Mouse (Mus musculus) kidney, adult 9 months (tissue): ENCODE results near the gene Hamp.
"Not testable (repeated sequence)": the region's sequence is repeated elsewhere in the genome, so short reads cannot be mapped to it uniquely, and the experiment has no call there.

Source experiments
- DNase-seq: peaks from one replicate; pipeline ENCODE4 v3.0.0; 2022

Hamp gene

GRCm38 (mm10) chr7:30955584-30956356, 11.9 kb upstream of the Hamp start:
- DNase-seq = peak; percentile 92

GRCm38 (mm10) chr7:30954971-30955520, 11.2 kb upstream of the Hamp start:
- no peak for DNase-seq

DNA sequence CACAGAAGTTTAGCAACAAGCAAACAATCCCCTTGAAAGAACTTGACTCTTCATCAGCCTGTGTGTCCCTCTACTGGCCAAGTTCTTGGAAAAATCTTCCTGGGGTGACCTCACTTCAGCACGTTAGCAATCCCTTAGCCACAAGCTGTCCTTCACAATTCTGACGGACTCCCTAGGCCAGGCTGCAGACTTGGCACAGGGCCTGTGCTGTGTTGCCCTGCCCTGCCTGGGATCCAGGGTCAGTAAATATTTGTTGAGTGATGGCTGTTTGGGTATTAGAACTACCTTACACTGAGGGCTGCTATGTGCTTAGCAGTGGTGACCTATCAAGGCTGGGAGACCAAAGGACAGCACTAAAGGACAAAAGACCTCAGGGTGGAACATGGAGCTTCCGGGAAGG, 10.2 kb upstream of the Hamp start:
- DNase-seq = no peak

GRCm38 (mm10) chr7:30953459-30953858, 9.6 kb upstream of the Hamp start:
- no peak for DNase-seq

DNA sequence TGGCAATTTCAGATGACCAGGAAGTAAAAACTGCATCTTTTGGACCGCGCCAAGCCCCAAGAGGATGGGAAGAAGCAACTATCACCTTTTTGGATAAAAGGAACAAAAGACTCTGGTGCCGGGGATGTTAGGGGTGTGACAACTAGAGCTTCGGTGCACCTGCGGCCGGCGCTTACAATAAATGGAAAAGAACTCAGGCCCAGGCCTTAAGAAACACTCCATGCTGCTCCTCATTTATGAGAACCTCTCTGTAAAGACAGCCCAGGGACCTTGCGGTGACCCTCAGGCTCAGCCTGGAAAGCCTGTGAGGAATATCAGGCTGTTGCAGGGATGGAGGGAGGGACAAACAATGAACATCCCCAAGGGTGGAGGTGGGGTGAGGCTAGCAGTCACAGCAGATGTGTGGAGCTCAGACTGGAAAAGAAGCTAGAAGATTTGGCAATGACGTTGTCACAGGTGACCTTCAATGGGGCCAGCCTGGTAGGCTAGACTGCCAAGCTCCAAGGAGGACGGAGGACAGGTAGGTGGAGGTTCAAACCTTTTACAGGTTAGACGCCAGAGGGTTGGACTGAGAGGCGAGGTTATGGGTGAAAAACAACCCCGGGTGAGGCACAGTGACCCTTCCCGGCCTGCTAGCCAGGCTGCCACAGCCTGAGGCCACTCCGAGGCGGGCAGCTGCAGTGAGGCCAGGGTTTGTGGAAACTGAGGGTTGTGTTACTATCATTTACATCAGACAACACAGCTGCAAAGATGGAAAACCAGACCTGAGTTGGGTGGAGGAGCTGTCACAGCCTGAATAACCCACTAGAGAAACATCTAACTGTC, 8.8 kb upstream of the Hamp start:
- no peak for DNase-seq

- DNase-seq = not testable (repeated sequence)
These were observed 6.1 kb upstream of the Hamp start for GRCm38 (mm10) chr7:30949902-30950301.

GRCm38 (mm10) chr7:30945876-30946275, 2.0 kb upstream of the Hamp start:
- no peak for DNase-seq

DNA sequence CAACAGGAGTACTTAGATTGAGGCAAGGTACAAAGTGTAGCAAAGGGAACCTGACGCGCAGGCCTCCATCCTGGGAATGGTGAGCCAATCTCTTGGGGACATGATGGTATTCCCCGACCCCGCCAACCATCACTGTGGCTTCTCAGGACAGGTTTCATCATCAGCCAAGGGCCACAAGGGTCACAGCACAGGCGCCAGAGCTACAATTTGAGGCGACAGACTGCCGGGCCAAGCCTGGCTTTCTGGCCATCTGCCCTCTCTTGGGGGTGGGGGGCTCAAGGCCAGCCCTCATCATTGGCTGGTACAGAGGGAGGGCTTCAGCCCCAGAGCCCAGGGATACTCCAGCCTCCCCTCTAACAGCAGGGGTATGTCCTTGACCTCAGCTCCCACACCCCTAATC, 1.6 kb upstream of the Hamp start:
- DNase-seq = not testable (repeated sequence)

DNA sequence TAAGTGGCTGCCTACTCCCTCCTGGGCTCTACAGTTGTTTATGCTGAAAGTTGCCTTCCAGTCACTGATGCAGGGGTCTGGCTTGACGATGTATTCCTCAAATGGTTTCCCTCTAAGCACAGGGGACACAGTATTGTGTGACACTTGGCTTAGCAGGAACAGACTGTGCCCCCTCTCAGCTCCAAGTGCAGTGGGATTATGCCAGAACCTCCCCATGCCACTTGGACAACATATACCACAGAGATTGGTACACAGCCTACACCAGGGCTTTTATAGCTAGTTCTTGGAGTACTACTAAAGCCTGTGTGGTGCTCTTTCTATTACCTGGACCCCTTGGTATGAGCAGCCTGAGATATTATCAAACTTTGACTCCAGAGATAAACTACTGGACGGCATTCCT, 874 bp upstream of the Hamp start:
- DNase-seq = not testable (repeated sequence)

DNA sequence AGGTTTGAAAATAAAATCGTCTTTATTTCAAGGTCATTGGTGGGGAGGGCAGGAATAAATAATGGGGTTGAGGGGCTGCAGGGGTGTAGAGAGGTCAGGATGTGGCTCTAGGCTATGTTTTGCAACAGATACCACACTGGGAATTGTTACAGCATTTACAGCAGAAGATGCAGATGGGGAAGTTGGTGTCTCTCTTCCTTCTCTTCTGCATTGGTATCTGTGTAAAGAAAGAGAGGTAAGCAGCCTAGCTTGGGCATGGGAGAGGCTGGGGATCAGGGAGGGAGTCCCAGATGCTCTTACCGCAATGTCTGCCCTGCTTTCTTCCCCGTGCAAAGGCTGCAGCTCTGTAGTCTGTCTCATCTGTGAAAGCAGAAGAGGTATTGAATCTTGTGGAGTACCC, 1.5 kb downstream of the Hamp start:
- not testable (repeated sequence) for DNase-seq

- DNase-seq = not testable (repeated sequence)
These were observed 3.8 kb downstream of the Hamp start for GRCm38 (mm10) chr7:30940070-30940469.

GRCm38 (mm10) chr7:30935422-30936099, 8.3 kb downstream of the Hamp start:
- DNase-seq = not testable (repeated sequence)

- not testable (repeated sequence) for DNase-seq
These were observed 19.3 kb downstream of the Hamp start, which contains the start of gene Hamp2 for GRCm38 (mm10) chr7:30924581-30924980. Gene Hamp2, minus strand, starts transcription at chr7:30924681.

GRCm38 (mm10) chr7:30924071-30924470, 19.8 kb downstream of the Hamp start:
- DNase-seq = no peak

DNA sequence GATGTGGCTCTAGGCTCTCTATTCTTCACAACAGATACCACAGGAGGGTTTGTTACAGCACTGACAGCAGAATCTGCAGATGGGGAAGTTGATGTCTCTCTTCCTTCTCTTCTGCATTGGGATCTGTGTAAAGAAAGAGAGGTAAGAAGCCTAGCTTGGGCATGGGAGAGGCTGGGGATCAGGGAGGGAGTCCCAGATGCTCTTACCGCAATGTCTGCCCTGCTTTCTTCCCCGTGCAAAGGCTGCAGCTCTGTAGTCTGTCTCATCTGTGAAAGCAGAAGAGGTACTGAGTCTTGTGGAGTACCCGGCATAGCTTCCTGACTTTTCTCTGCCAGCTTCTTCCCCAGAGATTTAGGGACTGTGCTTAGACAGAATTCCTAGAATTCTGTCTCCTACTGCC, 21.3 kb downstream of the Hamp start:
- DNase-seq = not testable (repeated sequence)

DNA sequence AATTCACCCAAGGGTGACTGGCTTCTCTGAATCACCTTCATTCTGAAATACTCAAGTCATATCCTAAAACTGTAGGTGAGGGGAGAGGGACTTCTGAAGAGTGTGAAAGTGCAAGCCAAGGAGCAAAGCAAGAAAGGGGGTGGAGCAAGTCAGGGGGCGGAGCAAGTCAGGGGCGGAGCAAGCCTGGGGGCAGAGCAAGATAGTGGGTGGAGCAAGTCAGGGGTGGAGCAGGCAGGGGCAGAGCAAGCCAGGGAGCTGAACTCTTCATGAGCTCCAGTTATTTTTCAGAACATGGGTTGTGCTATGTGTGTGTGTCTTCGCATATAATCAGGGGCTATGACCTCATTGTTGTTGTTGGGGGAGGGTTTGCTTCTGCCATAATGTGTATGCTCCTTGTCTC, 23.6 kb downstream of the Hamp start:
- DNase-seq = no peak

DNA sequence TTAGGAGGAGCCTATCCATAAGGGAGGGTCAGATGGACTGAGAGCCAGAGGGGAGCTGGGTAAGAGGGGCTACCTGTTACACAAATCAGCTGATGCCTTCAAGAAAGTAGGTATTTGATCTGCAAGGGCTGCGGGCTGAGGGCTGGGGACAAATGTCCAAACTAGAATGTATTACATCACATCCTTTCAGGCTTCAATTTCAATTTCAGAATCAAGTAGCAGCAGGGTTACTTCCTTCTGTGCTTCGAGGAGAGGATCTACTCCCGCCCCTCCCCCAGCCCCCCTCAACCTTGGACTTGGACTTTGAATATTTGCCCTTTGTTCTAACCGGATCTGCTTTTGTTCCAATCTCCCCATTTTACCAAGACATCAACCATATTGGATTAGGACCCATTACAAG, 26.6 kb downstream of the Hamp start:
- DNase-seq = no peak

DNA sequence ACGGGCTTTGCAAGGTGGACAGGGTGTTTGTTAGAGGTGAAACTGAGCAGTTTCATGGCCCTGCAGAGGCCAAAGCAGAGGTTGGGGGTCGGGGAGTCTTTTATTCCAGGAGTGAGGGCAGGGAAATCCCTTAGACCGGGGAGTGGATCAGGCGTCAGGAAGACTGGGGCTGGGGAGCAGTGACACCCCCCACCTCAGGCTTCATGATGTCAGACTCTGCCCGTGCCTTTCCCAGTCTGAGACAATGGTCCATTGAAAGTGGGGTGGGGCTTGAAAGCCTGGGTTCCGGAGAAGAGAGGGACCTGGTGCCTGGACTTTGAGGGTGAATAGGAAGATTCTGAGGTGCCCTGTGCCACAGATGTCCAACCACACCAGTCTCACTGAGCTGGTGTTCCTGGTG, 27.1 kb downstream of the Hamp start:
- DNase-seq = no peak

GRCm38 (mm10) chr7:30914732-30915131, 29.1 kb downstream of the Hamp start, which contains the start of gene Mag:
Gene Mag, minus strand, starts transcription at chr7:30914873.
- DNase-seq = no peak

GRCm38 (mm10) chr7:30909773-30910172, 34.1 kb downstream of the Hamp start:
- no peak for DNase-seq

GRCm38 (mm10) chr7:30908992-30909431, 34.8 kb downstream of the Hamp start:
- DNase-seq = no peak

GRCm38 (mm10) chr7:30908277-30908991, 35.4 kb downstream of the Hamp start:
- no peak for DNase-seq
